Mouse (Mus musculus) spleen, postnatal 4 days (tissue): Measurements from ENCODE around the gene Cdh12.
"Not testable (repeated sequence)": the region's sequence is repeated elsewhere in the genome, so short reads cannot be mapped to it uniquely, and the experiment has no call there.

Source experiments
- DNase-seq, 2 experiments: peaks; one replicate each; pipeline ENCODE4 v3.0.0; 2022; ENCODE audit warnings: low spot score in 2 of 2

Cdh12 gene

DNA sequence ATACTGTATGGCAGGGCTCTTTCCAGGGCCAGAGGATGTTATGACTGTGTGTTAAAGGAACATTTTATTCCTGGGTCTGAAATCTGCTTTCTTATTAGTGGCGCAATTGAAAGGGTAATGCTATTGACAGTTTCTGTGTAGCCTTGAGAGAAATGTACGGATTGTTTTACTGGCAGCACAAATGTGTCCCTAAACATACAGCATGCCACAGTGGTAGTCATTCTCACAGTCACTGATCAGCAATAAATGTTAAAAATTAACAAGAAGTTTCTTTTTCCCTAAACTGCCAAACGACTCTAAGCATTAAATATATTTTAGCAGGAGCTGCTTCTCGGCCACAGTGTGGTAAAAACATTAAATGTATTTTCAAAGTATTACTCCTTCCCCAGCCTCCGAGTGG lies 926.4 kb downstream of the Cdh12 start:
- no peak for DNase-seq

DNA sequence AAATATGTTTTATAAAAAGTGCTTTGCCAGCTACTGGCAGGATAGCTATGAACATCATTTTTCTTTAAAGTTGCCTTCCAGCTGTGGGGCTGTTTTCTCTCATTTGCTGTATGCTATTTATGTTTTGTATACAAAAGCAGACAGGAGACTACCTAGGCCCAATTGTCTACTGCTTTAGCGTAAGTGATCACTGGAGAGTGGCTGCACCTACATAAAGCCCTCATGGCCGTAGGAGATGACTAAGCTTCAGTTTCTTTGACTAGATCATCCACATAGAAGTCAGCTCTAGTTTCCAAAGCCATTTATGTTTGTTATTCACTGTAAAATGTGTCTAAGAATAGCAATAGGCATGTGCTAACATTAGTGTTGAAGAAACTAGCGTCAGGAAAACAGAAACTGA lies 926.8 kb downstream of the Cdh12 start:
- no peak for DNase-seq

DNA sequence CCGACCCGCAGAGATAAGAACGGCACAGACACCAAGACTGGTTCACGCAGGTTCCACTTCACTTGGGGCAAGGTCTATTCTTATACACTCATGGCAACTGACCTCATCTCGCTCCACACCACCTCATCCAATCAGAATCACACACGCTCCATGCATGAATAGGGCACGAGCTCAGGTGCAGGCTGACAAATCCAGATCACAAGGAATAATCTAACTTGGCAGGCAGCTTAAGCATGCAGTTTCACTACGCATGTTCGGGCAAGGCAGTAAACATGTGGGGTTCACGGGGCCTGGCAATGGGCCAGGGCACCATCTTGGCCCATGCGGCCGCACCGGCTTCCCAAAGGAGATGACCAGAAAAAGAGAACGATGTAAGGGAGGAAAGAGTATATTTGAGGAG lies 942.4 kb downstream of the Cdh12 start:
- not testable (repeated sequence) for DNase-seq

DNA sequence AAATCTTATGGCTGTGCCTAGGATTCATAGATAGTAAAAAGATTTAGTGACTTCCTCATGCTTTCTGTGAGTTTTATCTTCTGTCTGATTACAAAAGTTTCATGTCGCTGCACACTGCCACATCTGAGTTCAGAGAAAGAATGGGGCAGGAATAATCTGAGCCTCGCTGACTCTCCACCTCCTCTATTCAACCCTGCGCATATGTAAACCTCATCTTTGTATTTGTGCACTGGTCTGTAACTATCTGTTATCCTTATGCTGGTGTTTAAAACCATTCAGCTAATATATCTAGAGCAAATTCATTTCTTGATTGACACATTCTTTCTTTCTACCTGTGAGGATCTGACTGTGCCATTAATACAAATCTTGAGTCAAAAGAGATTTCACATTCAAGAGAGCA lies 944.0 kb downstream of the Cdh12 start:
- DNase-seq, result no peak

DNA sequence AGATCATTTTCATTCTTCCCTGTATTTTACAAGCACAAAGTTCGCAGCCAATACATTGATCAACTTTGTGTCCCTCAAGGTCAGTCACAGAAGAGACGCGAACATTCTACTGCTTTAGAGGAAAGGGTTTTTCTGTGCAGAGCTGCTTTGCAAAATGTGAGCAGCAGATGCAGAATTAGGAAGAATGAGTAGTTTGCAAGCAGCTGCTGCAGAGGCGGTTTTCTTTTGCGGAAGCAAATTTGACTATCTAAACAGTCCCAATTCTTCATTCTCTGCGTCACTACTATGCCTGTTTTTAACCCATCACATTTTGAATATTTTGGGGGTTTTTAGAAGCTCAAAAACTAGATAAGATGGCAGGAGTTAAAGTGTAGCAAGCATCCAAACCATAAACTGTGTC lies 956.1 kb downstream of the Cdh12 start:
- no peak for DNase-seq

DNA sequence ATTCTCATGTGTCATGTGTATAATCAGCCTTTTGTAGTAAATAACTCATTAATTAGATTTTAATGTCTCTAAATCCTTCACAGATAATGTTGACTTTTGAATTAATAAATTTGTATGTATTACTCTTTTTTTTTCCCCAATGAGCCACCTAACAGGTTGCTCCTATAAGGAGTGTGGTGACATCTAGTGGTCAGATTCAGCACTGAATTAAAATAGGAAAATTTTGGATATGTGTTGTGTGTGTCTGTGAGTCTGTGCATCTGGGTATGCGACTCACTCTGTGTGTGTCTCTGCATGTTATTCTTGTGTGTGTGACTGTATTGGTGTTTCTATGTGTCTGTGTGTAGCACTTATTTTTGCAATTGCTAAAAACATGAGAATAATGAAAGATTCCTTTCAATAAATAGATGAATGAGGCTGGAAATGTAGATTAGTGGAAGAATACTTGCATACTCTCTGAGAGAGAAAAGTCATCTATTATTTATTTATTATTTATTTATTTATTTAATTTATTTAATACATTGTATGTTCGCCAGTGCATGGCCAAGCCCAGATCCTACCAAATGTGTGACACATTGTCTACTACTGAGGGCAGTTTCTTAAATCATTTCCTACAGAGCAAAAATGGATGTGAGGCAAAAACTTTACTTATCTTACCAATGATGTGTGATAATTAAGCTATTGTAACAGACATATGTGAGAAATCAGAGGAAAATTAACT lies 958.4 kb downstream of the Cdh12 start:
- no peak for DNase-seq

DNA sequence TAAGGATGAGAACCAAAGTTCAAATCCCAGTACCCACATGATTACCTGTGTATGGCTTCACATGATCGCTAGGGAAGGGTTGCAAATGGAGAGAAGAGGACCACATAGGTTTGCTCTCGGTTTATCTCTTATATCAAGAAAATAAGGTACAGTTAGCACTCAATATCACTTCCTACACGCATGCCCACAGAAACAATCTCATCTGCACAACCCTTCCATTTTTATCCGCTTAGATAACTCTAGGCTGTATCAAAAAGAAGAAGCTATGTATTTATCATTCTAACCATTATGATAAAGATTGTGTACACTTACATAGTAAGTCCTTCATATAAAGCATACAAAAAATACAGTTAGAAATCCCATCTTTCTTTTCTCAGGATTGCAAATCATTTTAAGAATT lies 988.3 kb downstream of the Cdh12 start:
- DNase-seq, result no peak

DNA sequence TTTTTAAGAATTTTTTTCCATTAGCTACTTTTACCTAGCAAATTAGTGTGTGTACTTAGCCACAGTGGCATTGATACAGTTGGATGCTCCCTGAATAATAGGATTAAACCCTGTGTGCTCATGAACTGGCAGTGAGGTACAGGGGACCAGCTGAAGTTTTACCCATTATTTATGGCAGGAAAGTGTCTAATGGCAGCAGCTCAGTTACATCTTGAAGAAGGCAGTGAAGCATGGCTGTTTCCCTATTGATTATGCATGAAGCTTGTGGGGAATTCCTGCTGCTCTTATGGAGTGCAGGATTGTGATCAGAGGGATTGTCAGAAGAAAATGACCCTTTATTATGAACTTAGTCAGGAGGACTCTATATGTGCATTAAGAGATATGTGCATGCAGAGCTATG lies 988.9 kb downstream of the Cdh12 start:
- no peak for DNase-seq

DNA sequence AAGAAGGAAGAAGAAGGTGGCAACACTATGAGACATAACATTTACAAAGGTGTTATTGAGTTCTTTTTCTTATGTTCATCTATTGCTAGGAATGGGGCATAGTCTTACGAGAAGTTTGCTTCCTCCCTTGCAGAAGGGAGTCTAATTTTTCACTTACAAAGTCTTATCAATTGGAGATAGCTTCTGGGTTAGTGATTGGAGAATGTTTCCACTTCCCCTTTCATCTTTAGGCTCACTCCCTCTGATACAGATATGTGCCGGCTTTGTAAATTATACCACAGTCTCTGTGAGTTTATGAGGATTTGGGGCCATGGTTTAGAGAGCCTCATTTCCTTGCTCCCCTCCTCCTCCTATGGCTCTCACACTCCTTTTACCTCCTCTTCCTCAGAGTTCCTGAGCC lies 1009.0 kb downstream of the Cdh12 start:
- DNase-seq, result no peak

DNA sequence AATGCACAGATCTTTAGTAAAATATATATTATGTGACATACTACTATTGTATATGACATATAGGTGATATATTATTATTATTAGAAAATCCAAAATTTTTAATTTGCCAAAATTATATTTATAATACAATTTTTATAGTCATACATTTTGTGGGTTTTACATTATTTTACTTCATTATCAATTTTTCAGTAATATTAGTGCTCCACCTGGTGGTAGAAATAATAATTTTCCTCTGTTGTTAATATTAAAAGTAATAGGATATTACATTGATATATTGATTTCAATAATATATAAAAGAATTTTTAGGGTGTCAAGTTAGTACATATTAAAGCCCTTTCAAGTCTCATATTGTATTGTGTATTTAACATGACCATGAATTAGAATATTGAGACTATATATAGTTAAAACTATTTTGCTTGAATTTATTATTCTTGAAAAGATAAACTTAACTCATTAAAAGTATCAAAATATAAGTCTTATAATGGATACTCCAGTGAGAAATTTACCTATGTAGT lies 1070.3 kb downstream of the Cdh12 start:
- DNase-seq, result no peak

DNA sequence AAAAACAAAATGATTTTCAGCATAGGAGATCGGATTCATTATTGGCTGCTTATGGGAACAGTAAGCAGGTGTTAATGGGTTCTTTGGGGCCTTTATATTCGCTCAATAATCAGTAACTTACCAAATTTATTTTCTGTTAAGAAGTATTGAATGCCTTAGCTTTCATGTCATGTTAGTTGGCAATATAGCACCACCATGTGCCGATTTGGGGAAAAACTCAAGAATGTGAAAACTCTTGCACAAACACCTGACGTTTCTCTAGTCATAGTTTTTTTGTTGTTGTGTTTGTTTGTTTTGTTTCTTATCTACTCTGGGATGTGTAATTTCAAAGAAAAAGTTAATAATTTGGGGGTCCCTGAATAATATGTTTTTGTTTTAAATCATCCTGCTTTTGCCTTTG lies 1081.7 kb downstream of the Cdh12 start:
- no peak for DNase-seq

DNA sequence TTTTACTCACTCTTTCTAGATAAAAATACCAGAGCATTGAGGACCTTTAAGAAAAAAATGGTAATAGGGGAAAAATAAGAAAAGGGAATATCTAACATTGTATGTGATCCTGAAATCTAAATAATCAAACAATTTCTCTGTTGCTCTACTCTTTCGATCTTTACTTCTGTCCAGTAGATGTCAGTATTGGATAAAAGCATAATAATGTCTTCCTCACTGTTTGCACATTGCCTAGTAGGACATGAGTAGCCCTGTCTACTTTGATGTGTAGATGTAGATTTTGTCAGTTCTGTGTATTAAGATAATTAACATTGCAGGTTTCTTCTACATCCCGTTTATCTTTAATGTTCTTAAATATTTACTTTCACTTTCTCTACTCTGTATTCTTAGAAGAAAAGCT lies 1087.8 kb downstream of the Cdh12 start:
- DNase-seq, result no peak

DNA sequence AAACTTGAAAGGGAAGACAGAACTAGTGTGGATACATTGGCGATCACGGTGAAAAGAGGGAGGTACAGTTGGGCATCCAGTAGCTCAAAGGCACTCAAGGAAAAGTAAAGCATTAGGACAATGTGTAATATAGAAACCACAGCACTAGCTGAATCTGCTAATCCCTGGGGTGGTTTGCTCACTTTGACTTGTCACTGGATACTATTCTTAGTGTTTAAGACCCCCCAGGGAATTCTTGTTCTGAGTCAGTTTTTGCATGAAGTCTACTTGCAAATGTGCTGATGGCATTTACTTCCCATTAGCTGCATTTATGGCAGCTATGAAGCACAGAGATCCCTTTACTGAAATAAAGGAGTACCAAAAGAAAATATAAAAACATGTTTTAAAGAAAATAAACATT lies 1095.7 kb downstream of the Cdh12 start:
- DNase-seq, result no peak

DNA sequence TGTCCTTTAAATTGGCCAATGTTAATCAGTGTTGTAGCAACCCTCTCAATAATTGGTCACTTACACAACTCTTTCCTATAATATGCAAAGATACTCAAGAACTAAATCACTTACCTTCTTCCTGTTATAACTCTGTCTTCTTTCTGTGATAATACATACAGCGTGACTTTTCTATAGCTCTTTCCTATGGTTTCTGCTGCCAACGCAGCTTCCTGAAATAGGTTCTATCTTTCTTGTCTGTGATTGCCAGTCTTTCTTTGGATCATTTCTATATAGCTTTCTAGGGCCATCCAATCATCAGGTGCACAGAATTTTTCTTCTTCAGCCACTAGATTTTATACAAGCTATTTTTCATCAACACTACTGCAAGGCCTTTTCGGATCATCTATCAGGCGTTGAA lies 1106.9 kb downstream of the Cdh12 start:
- DNase-seq, result no peak

DNA sequence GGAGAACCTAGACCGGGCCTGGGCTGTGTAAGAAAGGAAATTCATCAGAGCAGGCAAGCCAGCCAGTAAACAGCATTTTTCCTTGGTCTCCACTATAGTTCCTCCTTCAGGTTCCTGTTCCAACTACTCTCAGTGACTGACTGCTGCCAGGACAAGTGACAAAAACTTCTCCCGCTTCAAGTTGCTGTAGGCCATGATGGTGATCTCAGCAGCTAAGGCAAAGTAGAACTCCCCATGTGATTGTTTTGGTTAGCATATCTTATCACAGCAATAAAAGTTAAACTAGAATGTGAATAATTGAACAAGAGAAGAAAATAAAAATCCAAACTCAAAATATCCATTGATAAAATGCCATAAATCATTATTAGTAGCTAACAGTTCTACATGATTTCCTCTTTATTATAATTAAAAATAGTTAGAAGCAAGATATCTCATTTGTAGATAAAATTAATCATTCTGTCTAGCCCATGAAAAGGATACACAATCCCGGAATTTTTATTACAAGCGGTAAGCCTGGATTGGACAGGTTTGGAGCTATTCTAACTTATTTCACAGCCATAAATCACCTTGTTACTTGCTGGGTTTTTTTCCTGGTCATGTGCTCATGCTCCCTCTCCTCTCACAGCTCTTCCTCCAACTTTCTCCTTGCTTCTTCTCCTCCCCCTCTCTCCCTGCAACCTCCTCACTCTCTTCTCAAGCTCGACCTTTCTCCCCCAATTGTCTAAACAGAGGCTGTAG lies 1117.4 kb downstream of the Cdh12 start:
- no peak for DNase-seq

DNA sequence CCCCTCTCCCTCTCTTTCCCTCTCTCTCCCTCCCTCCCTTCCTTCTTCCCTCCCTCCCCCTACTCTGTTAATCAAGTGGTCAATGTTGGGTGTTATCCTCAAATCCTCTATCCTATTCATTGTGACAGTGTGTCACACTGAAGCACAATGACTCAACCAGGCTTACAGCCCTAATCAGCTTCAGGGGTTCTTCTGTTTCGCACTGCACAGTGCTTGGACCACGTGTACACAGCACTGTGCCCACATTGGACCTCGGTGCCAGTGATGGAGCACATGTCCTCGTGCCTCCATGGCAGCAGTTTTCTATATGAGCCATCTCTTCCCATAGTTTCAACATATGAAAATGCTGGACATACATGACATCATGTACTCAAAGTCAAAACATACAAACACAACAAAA lies 1155.4 kb downstream of the Cdh12 start:
- no peak for DNase-seq
